Mouse (Mus musculus) olfactory bulb, adult 2 months (tissue): ENCODE measurements around the gene Chn2.

Source experiments
- CTCF ChIP-seq: fragments of 200-500 bp; IDR thresholded peaks from 2 replicates; pipeline ENCODE4 v1.5.1; 2012; ENCODE audit warnings: low read depth, mild to moderate bottlenecking, low read length, moderate library complexity; ENCODE audit not compliant: insufficient read depth
- POLR2A ChIP-seq: fragments of 200-500 bp; IDR thresholded peaks from 2 replicates; pipeline ENCODE4 v1.6.1; 2012; ENCODE audit warnings: mild to moderate bottlenecking, low read depth, low read length, moderate library complexity; ENCODE audit not compliant: insufficient read depth

GRCm38 (mm10) chr6:54273379-54273730 lies 234.0 kb downstream of the Chn2 start:
- TF ChIP-seq CTCF (no peak), POLR2A (no peak)
